Mouse (Mus musculus): Measurements from ENCODE around the gene Trafd1.
A peak's percentile ranks its signal among the peaks of the same experiment; 100 is the strongest.

Gene Trafd1

GRCm38 (mm10) chr5:121385461-121386119 is at the start of gene Trafd1:
Gene Trafd1 (minus strand): TSS chr5:121385632.
- peak; percentile 95 for DNase-seq (ENCODE audit: low read depth, low spot score)

DNA sequence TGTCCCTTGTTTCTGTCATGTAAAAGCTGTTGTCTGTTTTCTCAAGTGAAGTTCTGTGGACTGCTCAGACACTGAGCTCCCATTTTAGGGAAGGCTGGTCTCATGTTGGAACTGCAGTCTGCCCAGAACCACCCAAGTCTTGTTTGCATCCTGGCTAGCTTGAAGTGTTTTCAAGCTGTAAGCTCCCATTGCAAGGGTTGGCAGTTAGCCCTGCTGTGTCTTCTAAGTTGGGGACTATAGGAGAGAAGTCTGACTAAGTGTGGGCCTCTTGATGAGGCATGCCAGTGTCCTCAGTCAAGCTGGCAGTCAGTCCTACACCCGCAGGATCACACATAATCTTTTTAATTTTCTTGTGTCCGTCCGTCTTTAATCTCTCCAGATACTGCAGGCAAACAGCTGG is 43.5 kb upstream of the Trafd1 start:
- DNase-seq (ENCODE audit: low read depth, low spot score), result no peak

DNA sequence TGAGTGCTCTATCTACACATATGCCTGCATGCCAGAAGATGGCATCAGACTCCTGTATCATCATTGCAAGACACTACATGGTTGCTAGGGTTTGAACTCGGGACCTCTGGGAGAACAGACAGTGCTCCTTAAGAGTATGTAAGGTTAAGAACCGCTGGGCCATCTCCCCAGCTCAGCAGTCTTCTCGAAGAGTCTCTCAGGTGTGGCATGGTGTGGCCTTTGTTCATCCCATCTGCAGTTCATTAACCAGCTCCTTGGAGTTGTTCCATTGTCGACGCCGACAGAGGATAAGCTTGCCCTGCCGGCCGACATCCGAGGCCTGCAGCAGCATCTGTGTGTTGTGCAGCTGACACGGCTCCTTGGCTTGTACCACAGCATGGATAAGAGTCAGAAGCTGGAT is 37.9 kb upstream of the Trafd1 start:
- DNase-seq (ENCODE audit: low read depth, low spot score), result no peak

DNA sequence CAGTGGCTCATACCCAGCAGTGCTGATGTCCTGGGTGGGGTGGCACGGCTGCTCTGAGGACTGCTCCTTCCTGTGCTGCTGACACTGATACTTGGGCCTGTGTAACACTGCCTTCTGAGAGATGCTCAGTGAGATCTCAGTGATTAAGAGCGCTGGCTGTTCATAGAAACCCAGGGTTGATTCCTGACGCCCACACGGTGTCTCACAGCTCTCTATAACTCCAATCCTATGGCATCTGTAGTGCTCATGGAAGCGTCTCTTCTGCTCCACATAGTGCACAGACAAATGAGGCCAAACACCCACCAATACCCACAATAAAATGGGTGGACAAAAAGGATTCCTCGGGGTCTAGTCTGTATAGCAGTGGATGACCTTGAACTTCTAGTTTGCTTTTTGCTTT is 37.4 kb upstream of the Trafd1 start:
- no peak for DNase-seq (ENCODE audit: low read depth, low spot score)

GRCm38 (mm10) chr5:121420721-121421120 is 35.3 kb upstream of the Trafd1 start:
- no peak for DNase-seq (ENCODE audit: low read depth, low spot score)

- no peak for DNase-seq (ENCODE audit: low read depth, low spot score)
These were observed 25.5 kb upstream of the Trafd1 start for GRCm38 (mm10) chr5:121410975-121411374.

DNA sequence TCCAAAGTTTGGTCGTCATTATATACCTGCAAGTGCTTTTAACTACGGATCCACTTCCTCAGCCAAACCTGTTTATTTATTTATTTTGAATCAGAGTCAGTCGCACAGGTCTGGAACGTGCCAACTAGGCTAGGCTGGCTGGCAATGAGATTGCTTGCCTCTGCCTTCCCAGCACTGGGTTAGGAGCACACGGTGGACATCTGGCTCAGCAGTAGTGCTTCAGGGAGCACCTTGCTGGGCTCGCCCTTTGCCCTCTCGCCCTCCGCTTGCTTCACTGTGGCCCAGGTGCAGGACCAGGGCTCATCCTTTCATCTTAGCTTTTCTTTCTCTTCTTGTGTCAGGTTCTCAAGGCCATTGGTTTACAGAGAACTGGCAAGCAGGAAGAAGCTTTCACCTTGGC is 22.4 kb upstream of the Trafd1 start:
- no peak for DNase-seq (ENCODE audit: low read depth, low spot score)

- no peak for DNase-seq (ENCODE audit: low read depth, low spot score)
These were observed 15.4 kb upstream of the Trafd1 start for GRCm38 (mm10) chr5:121400849-121401248.

- no peak for DNase-seq (ENCODE audit: low read depth, low spot score)
These were observed 14.6 kb upstream of the Trafd1 start for GRCm38 (mm10) chr5:121400064-121400463.

DNA sequence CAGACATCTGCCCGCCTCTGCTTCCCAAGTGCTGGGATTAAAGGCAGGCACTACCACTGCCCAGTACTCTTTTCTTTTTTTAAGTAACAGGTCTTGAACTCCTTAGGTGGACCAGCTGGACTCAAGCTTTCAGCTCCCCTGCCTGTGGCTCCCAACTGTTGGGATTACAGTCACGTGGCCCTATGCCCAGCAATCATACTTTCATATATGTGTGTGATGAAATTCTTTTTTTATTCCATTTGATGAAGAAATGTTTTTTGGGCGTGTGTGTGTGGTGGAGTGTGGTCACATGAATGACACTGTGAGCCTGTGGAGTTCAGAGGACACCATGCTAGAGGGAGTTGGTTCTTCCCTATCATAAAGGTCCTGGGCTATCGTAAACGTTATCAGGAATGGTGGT is 14.1 kb upstream of the Trafd1 start:
- no peak for DNase-seq (ENCODE audit: low read depth, low spot score)

DNA sequence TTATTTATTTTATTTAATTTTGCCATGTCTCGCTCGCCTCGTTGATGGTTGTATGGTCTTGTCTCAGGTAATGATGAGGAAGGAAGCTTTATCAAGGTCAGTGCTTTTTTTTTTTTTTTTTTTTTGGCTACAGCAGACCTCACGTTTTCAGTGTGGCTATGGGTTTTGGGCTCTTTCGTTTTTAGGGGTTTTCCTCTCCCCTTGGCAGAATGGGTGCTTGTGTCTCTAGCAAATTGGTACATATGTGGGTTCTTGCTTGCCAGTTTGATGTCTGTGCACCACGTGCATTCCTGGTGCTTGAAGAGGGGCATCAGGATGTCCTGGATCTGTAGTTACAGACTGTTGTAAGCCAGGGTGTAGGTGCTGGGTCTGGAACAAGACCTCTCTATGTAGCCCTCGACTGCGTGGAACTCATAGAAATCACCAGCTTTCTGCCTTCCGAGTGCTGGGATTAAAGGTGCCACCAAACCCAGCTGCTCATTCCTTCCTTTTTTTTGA is 13.6 kb upstream of the Trafd1 start:
- DNase-seq (ENCODE audit: low read depth, low spot score), result no peak

- peak; percentile 71 for DNase-seq (ENCODE audit: low read depth, low spot score)
These were observed 12.9 kb upstream of the Trafd1 start for GRCm38 (mm10) chr5:121398146-121398964.

- DNase-seq (ENCODE audit: low read depth, low spot score), result peak; percentile 97
These were observed 12.0 kb upstream of the Trafd1 start, which contains the start of gene Naa25 for GRCm38 (mm10) chr5:121397187-121398145. Gene Naa25 (plus strand): TSS chr5:121397936.

DNA sequence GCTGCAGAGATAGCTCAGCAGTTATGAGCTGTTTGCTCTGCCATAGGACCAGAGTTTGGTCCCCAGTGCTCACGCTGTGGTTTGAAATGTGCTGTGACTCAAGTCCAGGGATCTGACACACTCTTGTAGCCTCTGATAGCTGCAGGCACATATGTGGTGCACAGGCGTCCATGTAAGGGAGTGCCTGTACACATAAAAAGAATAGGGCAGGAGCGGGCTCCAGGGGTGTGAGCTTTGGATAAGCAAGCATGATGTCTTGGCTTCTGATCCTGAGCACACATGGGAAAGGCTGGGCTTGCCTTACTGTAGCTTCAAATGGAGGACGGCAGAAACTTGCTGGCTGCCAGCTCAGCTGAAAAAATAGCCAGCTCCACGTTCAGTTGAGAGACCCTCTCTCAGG is 10.2 kb upstream of the Trafd1 start:
- no peak for DNase-seq (ENCODE audit: low read depth, low spot score)

- DNase-seq (ENCODE audit: low read depth, low spot score), result no peak
These were observed 8.0 kb upstream of the Trafd1 start for GRCm38 (mm10) chr5:121393402-121393801.

DNA sequence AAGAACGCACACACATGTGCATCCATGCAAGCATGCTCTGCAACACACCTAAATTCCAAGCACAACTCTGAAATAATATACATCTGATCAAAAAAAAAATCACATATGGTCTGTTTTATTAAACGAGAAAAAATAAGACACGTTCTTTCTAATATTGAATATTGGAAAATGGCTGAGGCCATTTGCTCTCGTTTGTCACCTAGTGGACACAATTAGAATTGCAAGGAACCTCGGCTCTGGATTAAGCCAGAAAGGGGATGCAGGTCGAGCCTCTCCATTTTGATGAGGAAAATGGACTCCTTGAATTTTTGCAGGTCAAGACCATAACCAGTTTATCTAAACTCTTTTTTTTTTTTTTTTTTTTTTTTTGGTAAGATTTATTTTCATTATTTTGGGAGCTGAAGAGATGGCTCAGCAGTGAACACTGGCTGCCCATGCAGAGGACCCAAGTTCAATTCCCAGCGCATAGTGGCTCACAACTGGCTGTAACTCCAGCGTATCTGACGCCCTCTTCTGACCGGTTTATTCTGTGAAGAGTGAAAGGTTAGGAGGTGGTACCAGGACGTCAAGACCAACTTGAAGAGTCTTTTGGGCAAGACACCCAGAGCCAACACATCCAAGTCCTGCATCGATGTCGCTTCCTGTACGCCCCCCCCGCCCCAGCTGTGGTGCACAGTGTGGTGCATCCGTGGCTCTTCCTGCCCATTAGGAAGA is 7.4 kb upstream of the Trafd1 start:
- peak; percentile 77 for DNase-seq (ENCODE audit: low read depth, low spot score)

DNA sequence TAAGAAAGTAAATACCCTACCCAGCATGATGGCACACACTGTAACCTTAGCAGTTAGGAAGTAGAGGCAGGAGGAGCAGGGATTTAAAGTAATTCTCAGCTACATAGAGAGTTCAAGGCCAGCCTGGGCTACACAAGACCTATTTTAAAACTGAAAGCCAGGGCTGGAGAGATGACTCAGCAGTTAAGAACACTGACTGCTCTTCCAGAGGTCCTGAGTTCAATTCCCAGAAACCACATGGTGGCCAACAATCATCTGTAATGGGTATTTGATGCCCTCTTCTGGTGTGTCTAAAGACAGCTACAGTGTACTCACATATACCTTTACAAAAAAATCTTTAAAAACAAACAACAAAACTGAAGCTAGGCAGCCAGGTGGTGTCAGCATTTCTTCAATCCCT is 4.3 kb upstream of the Trafd1 start:
- DNase-seq (ENCODE audit: low read depth, low spot score), result no peak

DNA sequence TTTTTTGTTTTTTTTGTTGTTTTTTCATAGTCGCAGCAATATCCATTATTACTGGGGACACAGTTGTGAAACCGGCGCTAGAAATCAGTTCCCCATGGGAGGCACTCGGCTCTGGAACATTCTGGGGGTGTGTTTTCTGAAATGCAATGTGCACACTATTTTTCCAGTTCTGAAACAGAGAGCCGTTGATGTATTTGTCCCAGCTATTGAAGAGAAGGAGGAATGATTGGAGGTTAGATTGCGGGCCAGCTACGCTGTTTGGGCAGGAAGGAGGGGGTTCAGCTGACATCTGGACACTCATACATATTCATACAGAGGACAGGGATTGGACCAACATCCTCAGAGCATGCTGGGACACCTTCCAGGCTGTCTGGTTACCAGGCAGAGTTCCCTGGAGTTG is 3.7 kb upstream of the Trafd1 start:
- no peak for DNase-seq (ENCODE audit: low read depth, low spot score)

GRCm38 (mm10) chr5:121387126-121387525 is 1.7 kb upstream of the Trafd1 start:
- no peak for DNase-seq (ENCODE audit: low read depth, low spot score)

- DNase-seq (ENCODE audit: low read depth, low spot score), result no peak
These were observed 883 bp upstream of the Trafd1 start for GRCm38 (mm10) chr5:121386120-121386909.
